Mouse (Mus musculus): ENCODE results near the gene Gm17581.
"Not testable (repeated sequence)": the region's sequence is repeated elsewhere in the genome, so short reads cannot be mapped to it uniquely, and the experiment has no call there.

Gene Gm17581

GRCm38 (mm10) chr2:155737803-155738202 is 2.1 kb upstream of the Gm17581 start:
- DNase-seq (ENCODE audit: low read depth), result no peak

GRCm38 (mm10) chr2:155736936-155737335 is 1.3 kb upstream of the Gm17581 start:
- no peak for DNase-seq (ENCODE audit: low read depth)

DNA sequence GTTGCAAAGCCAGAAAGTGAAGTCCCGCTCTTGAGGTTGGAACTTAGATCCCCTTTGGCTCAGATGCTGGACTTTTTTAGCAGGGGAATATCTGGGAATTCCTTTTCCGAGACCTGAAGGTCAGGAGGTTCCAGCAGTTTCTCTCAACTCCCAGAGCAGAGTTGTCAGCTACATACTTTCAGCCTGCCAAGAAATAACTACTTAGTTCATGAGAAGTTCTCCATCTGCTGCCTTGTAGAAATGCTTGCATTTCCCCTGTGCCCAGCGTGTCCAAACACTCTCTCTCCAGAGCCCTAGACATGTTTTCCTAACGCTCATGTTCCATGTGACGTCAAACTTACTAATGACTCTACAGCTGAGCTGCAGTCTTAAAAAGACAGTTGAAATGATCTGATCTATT is 586 bp downstream of the Gm17581 start:
- DNase-seq (ENCODE audit: low read depth), result no peak

DNA sequence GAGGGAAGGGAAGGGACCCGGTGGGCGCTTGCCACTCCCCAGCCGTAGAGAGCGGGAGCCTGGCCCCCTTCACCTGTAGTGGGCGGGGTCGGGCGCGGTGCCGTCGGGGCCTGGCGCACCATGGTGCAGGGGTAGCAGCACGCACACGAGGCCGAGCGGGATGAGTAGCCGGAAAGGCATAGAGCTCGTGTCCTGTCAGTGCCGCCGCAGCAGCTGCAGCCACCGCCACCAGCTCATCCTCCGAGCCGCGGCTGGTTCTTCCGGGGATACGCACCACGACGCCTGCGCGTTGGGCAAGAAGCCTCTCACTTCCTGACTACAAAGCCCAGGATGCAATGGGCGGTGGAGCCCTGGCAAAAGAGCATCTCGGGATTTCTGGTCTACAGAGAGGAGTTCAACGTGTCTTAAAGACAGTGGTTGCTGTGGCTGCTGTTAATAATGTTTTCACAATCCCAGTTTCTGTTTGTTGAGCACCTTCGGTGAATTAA is 6.5 kb downstream of the Gm17581 start, which contains the start of gene Edem2:
TSS of gene Edem2 (minus strand) at position 318 of the 488 bp plus-strand sequence.
- peak; percentile 78 for DNase-seq (ENCODE audit: low read depth)

- no peak for DNase-seq (ENCODE audit: low read depth)
Measured at GRCm38 (mm10) chr2:155728742-155729141, 6.9 kb downstream of the Gm17581 start.

DNA sequence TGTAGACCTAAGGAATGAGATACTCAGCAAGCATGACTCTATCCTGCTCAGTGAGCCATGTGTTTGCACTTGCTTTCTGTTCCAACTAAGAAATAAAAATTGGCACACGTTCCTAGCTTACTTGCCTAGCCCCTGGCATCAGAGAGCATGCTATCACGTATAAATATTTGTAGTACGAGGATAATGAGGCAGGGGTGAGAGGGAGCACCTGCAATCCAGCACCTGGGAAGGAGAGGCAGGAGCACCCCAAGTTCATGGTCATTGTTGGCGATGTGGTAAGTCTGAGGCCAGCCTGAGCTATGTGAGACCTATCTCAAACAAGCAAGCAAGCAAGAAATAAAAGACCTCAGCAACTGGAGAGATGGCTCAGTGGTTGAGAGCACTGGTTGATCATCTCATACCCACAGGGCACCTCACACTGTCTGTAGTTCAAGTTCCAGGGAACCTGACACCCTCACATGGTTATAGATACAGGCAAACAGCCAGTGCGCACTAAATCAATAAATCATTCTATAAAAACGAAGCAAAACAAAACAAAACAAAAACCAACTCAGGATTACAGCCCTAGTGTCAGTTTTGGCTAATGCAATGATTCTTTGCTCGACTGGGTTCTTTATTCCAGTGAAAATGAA is 7.8 kb downstream of the Gm17581 start:
- no peak for DNase-seq (ENCODE audit: low read depth)

DNA sequence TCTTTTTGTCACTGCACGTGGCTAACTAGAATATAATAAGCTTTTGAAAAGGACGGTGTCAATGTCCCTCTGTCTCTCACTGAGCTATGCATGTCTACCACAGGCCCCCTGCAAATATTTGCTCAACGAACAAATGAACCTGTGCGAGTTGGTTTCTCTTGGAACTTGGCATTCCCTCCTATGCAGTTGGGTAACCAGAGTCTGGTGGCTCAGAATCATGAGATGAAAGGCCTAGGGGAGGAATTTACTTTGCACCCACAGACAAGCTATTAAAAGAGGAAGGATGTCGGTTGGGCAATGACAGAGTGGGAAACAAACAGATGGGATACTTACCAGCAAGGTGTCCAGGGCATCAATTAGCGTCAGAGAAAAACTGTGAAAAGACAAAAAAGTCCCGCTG is 9.4 kb downstream of the Gm17581 start:
- no peak for DNase-seq (ENCODE audit: low read depth)

GRCm38 (mm10) chr2:155724526-155724925 is 11.1 kb downstream of the Gm17581 start:
- no peak for DNase-seq (ENCODE audit: low read depth)

DNA sequence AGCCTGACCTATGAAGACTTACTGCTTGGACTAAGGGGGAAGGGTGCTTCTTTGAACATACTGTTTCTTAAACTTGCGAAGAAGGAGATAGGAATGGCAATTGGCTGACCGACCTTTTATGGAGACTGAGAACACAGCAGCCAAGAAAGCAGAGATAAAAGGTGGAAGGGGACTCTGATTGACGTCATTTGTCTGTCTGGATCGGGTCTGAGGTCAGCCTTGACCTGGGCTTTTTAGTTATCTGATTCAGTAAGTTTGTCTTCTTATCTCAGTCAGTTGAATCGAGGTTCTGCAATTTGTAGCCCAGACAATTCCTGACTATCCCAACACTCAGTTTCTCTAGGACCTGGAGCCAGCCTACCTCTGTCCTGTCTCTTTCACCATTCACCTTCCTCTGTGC is 11.6 kb downstream of the Gm17581 start:
- no peak for DNase-seq (ENCODE audit: low read depth)

DNA sequence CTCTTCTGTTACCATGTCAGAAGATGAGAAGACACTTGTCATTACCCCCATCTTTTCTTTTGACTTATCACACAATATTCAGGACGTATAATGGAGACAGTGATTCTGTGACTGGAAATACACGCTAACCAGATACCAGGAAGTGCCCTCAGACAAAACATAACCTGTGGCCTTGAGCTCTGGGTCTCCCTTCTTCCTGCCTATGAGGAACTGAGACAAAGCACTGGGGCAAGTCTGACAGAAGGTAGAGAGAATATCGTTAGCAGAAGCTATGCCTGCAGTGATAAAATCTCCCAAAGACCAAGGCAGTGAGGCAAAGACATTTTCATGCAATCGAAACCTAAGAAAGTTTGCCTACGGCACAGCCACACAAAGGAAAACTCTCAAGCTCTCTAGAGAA is 15.1 kb downstream of the Gm17581 start:
- no peak for DNase-seq (ENCODE audit: low read depth)

DNA sequence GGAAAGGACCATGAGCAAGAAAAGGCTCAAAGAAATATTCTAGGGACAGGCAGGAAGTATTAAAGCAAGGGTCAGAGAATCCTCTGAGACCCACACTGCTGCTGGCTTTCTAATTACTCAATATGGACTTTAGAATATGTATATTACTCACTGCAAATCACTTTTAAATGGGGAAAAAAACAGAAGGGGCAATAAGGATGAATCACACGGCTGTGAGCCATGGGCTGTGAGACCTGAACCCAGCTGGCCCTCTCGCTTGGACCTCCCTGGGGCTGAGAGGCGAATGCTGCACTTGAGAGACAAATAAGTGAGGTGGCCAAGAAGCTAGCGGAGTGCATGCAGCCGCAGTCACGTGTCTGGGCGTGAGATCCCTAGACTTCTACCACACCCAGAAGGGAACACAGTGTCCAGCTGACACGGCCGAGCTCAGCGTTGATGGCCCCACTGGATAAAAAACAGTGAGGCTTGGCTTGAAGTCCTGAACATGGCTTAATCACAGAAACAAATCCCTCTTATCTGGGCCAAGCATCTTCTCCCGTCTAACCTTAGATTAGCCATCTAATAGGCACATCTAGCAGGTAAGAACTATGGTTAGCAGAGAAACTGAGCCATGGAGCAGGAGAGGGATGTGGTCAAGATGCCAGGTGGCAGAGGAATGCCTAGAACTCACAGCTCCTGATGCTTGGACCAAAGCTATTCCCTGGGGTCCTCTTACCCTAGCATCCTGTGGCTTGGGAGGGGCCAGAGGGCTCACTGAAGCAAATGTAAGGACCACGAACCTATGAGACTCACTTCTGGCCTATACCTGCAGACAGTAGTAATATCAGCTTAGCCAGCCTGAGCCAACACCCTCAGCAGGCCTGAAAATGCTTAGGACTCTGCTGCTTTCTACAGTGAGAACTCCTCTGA is 18.3 kb downstream of the Gm17581 start:
- no peak for DNase-seq (ENCODE audit: low read depth)

GRCm38 (mm10) chr2:155710557-155710956 is 25.1 kb downstream of the Gm17581 start:
- DNase-seq (ENCODE audit: low read depth), result no peak

DNA sequence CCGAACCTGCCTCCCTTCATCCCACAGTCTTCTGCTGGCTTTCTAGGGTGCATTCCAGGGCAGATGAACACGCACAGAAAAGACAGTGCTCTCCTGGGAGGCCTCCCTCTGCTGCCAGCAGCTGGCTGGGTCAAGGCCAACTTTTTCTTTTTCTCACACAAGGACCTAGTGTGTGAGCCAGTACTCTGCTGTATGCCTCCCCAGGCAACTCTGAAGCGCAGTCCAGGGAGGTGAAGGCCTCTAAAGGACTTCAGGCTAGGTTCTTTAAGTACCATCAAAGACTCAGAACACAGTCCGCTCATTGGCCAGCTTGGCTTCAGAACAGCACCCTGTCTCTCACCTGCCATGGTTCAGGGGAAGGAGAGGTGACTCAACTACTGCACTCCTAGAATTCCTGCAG is 28.4 kb downstream of the Gm17581 start:
- DNase-seq (ENCODE audit: low read depth), result peak; percentile 21

GRCm38 (mm10) chr2:155703630-155704029 is 32.0 kb downstream of the Gm17581 start:
- no peak for DNase-seq (ENCODE audit: low read depth)

GRCm38 (mm10) chr2:155701399-155701919 is 34.2 kb downstream of the Gm17581 start:
- DNase-seq (ENCODE audit: low read depth), result no peak

GRCm38 (mm10) chr2:155698443-155698842 is 37.2 kb downstream of the Gm17581 start:
- DNase-seq (ENCODE audit: low read depth), result not testable (repeated sequence)

GRCm38 (mm10) chr2:155696851-155697250 is 38.8 kb downstream of the Gm17581 start:
- DNase-seq (ENCODE audit: low read depth), result no peak

GRCm38 (mm10) chr2:155696091-155696558 is 39.5 kb downstream of the Gm17581 start:
- DNase-seq (ENCODE audit: low read depth), result peak; percentile 32

GRCm38 (mm10) chr2:155695316-155695715 is 40.4 kb downstream of the Gm17581 start:
- DNase-seq (ENCODE audit: low read depth), result no peak

DNA sequence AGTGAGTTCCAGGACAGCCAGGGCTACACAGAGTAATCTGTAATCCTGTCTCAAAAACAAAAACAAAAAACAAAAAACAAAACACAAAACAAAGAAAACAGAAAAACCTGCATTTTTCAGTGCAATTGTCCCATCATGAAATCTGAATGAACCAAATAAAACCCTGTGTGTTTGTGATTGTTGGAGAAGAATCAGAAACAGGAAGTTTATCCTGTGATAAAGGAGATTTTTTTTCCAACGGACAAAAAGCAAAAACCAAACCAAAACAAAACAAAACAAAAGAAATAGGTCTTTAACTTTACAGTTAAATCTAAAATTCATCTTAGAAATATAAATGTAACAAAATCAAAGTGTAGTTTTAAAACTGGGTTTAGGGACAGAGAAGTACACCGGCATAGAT is 41.1 kb downstream of the Gm17581 start:
- no peak for DNase-seq (ENCODE audit: low read depth)

GRCm38 (mm10) chr2:155693136-155693535 is 42.5 kb downstream of the Gm17581 start:
- DNase-seq (ENCODE audit: low read depth), result no peak

- peak; percentile 79 for DNase-seq (ENCODE audit: low read depth)
Measured at GRCm38 (mm10) chr2:155691723-155692493, 43.8 kb downstream of the Gm17581 start, which contains the start of gene Trpc4ap. Gene Trpc4ap (minus strand): TSS chr2:155692384.
